Mouse (Mus musculus): ENCODE data around the gene Phf24. TPM values are rescaled to one million over a fixed set of nuclear protein-coding genes. Genes with fewer than 3 reads are reported as not detected.
"Not testable (repeated sequence)": the region's sequence is repeated elsewhere in the genome, so short reads cannot be mapped to it uniquely, and the experiment has no call there.

Phf24 gene
- polyA plus RNA-seq, 1 experiment from 2014 or later: 11.8 TPM

DNA sequence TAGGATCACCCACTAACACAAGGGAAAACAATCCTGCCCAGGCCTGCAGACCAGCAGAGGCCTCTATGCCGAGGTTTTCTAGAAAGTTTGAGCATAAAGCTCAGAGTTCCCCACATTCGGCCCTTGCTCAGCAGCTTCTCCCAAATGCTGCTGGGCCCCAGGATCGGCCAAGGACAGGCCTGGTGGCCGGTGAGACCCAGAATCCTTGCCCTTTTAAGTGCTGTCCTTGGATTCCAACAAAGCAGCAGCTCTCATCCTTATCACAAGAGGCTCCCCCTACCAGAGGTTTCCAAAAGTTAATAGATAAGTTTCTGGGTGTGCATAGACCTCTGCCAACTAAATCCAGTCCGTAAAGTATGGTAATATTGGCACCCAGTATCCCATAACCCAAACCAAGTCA is 57.4 kb downstream of the Phf24 start:
- ATAC-seq (no peak), DNase-seq (ENCODE audit: low spot score) (no peak)
- Histone ChIP-seq H3K36me3 (ENCODE audit: control insufficient read depth, insufficient read depth, low read length) (peaks cover 27% of the 10 kb centered on the region), H3K27me3 (replicated peaks; ENCODE audit: control insufficient read depth, insufficient read depth, low read length) (no peaks in the 10 kb centered on the region), H3K4me1 (ENCODE audit: control insufficient read depth, insufficient read depth, low read length) (no peaks in the 10 kb centered on the region), H3K4me2 (ENCODE audit: low read length) (no peak overlapping the region), H3K4me3 (ENCODE audit: low read depth, low read length) (no peak overlapping the region), H3K27ac (ENCODE audit: low read depth, low read length) (no peak overlapping the region), H3K9me3 (replicated peaks; ENCODE audit: control insufficient read depth, low read length) (no peaks in the 10 kb centered on the region), H3K9ac (ENCODE audit: low read length) (no peak overlapping the region)
- 89% methylated on average over 5 of the region's 5 CpGs for WGBS

DNA sequence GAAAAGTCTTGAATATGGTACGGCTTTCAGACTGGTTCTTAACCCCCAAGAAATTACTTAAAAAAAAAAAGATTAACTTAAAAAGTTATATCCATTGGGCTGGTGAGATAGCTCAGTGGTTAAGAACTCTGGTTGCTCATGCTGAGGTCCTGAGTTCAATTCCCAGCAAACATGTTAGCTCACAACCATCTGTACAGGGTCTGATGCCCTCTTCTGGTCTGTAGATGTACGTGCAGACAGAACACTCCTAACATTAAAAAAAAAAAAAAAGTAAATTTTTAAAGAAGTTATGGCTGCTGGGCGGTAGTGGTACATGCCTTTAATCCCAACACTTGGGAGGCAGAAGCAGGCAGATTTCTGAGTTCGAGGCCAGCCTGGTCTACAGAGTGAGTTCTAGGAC is 61.6 kb downstream of the Phf24 start:
- ATAC-seq (no peak), DNase-seq (ENCODE audit: low spot score) (no peak)
- Histone ChIP-seq H3K27me3 (replicated peaks; ENCODE audit: control insufficient read depth, insufficient read depth, low read length) (no peaks in the 10 kb centered on the region), H3K36me3 (ENCODE audit: control insufficient read depth, insufficient read depth, low read length) (peaks cover 63% of the 10 kb centered on the region), H3K4me3 (ENCODE audit: low read depth, low read length) (no peak overlapping the region), H3K4me1 (ENCODE audit: control insufficient read depth, insufficient read depth, low read length) (no peaks in the 10 kb centered on the region), H3K9me3 (replicated peaks; ENCODE audit: control insufficient read depth, low read length) (no peaks in the 10 kb centered on the region), H3K9ac (ENCODE audit: low read length) (no peak overlapping the region), H3K27ac (ENCODE audit: low read depth, low read length) (no peak overlapping the region), H3K4me2 (ENCODE audit: low read length) (no peak overlapping the region)
- 89% methylated on average over 4 of the region's 4 CpGs for WGBS

DNA sequence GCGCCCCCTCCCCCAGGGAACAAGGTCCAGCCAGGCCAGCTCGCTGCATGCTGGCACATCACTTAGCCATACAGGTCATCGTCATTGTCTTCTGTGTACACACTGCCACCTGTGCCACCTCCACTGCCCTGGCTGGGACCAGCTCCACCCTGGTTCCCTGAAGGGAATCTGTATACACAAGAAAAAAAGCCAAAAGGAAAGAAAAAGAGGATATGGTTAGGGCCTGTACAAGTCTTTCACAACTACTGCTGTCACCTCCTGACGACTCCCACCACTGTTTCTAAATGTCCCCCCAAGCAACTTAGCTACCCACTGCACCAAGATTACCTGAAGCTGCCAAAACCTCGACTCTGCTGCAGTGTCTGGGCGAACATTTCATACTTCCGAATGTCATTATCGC is 64.0 kb downstream of the Phf24 start:
- not testable (repeated sequence) for H3K27ac ChIP-seq (ENCODE audit: low read depth, low read length); H3K9ac ChIP-seq (ENCODE audit: low read length); H3K27me3 ChIP-seq (replicated peaks; ENCODE audit: control insufficient read depth, insufficient read depth, low read length); H3K4me3 ChIP-seq (ENCODE audit: low read depth, low read length); H3K9me3 ChIP-seq (replicated peaks; ENCODE audit: control insufficient read depth, low read length); ATAC-seq; H3K4me2 ChIP-seq (ENCODE audit: low read length); DNase-seq (ENCODE audit: low spot score); H3K4me1 ChIP-seq (ENCODE audit: control insufficient read depth, insufficient read depth, low read length)
- peaks cover 82% of the 10 kb centered on the region for H3K36me3 ChIP-seq (ENCODE audit: control insufficient read depth, insufficient read depth, low read length)
- WGBS: 96% methylated on average over 7 of the region's 8 CpGs

DNA sequence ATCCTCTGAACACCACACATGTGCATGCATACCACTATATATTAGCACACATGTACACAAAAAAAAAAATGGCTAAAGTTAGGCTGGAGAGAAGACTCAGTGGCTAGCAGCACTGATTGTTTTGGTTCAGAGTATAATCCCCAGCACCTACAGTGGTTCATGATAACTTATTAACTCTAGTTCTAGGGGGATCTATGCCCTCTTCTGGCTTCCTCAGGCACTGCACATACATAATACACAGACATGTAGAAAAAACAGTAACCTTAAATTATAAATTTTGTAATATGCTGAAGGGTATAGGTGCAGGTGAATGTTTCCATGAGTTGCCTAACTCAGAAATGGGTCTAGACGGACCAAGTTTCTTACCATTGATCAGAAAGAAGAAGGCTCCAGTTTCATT is 71.8 kb downstream of the Phf24 start:
- 83% methylated on average over 1 of the region's 1 CpGs for WGBS

More for the DNA sequence above, 71.8 kb downstream of the Phf24 start:
- H3K27ac ChIP-seq (ENCODE audit: low read depth, low read length): no peak overlapping the region
- no peak for ATAC-seq
- no peak overlapping the region for H3K4me3 ChIP-seq (ENCODE audit: low read depth, low read length)
- H3K9ac ChIP-seq (ENCODE audit: low read length): no peak overlapping the region
- H3K27me3 ChIP-seq (replicated peaks; ENCODE audit: control insufficient read depth, insufficient read depth, low read length): no peaks in the 10 kb centered on the region
- H3K4me1 ChIP-seq (ENCODE audit: control insufficient read depth, insufficient read depth, low read length): no peaks in the 10 kb centered on the region
- DNase-seq (ENCODE audit: low spot score): no peak
- no peaks in the 10 kb centered on the region for H3K9me3 ChIP-seq (replicated peaks; ENCODE audit: control insufficient read depth, low read length)
- H3K4me2 ChIP-seq (ENCODE audit: low read length): no peak overlapping the region
- H3K36me3 ChIP-seq (ENCODE audit: control insufficient read depth, insufficient read depth, low read length): peaks cover 97% of the 10 kb centered on the region

Other genes with a start within 250 kb of the Phf24 start
- gene 4930578G10Rik, start 181.1 kb upstream of the Phf24 start, polyA plus RNA-seq (2014; fragmentation: Nextera tagmentation; extraction: Ambion mirVana): 0.51 and 0.52 TPM in 2 replicates
- not detected in 2 replicates for gene Ccl19, start 160.1 kb upstream of the Phf24 start, polyA plus RNA-seq (2014; fragmentation: Nextera tagmentation; extraction: Ambion mirVana)
- 0.55 and 0.80 TPM in 2 replicates for gene Ccl21a, start 142.7 kb upstream of the Phf24 start, polyA plus RNA-seq (2014; fragmentation: Nextera tagmentation; extraction: Ambion mirVana)
- not detected in 2 replicates for gene Fam205a1, start 62.8 kb upstream of the Phf24 start, polyA plus RNA-seq (2014; fragmentation: Nextera tagmentation; extraction: Ambion mirVana)
- gene Gm12394, start 59.9 kb upstream of the Phf24 start, polyA plus RNA-seq (2014; fragmentation: Nextera tagmentation; extraction: Ambion mirVana): 0.10 and 0.41 TPM in 2 replicates
- 0.64 and 0.98 TPM in 2 replicates for gene Fam205c, start 42.4 kb upstream of the Phf24 start, polyA plus RNA-seq (2014; fragmentation: Nextera tagmentation; extraction: Ambion mirVana)
- 52.1 and 61.1 TPM in 2 replicates for gene Dnajb5, start 33.2 kb downstream of the Phf24 start, polyA plus RNA-seq (2014; fragmentation: Nextera tagmentation; extraction: Ambion mirVana)
- 0.47 and 0.53 TPM in 2 replicates for gene 1700022I11Rik, start 52.9 kb downstream of the Phf24 start, polyA plus RNA-seq (2014; fragmentation: Nextera tagmentation; extraction: Ambion mirVana)
- gene Vcp, start 83.8 kb downstream of the Phf24 start, polyA plus RNA-seq (2014; fragmentation: Nextera tagmentation; extraction: Ambion mirVana): 446 and 480 TPM in 2 replicates
- gene Fancg, start 93.8 kb downstream of the Phf24 start, polyA plus RNA-seq (2014; fragmentation: Nextera tagmentation; extraction: Ambion mirVana): 17.3 and 26.1 TPM in 2 replicates
- 18.1 and 18.2 TPM in 2 replicates for gene Pigo, start 109.2 kb downstream of the Phf24 start, polyA plus RNA-seq (2014; fragmentation: Nextera tagmentation; extraction: Ambion mirVana)
- 302 and 334 TPM in 2 replicates for gene Stoml2, start 115.0 kb downstream of the Phf24 start, polyA plus RNA-seq (2014; fragmentation: Nextera tagmentation; extraction: Ambion mirVana)
- 19.3 and 26.7 TPM in 2 replicates for gene Fam214b, start 129.6 kb downstream of the Phf24 start, polyA plus RNA-seq (2014; fragmentation: Nextera tagmentation; extraction: Ambion mirVana)
- 8.1 and 12.3 TPM in 2 replicates for gene Unc13b, start 142.3 kb downstream of the Phf24 start, polyA plus RNA-seq (2014; fragmentation: Nextera tagmentation; extraction: Ambion mirVana)

All from forebrain, embryonic 14.5 days (tissue).